Mouse (Mus musculus) ES-E14 (cell line): ENCODE data around the gene Hbb-bh2. TPM values are rescaled to one million over a fixed set of nuclear protein-coding genes. Genes with fewer than 3 reads are reported as not detected.
"Not testable (repeated sequence)": the region's sequence is repeated elsewhere in the genome, so short reads cannot be mapped to it uniquely, and the experiment has no call there.

Experiments
- DNase-seq: peaks from one replicate; pipeline ENCODE4 v3.0.0-alpha.2; 2013; ENCODE audit warnings: low read depth, low spot score
- H3K27ac ChIP-seq: 2 replicates; pipeline ENCODE4 v1.5.1; 2012; ENCODE audit warnings: low read depth, mild to moderate bottlenecking, low read length, moderate library complexity, mixed read lengths; ENCODE audit not compliant: poor library complexity, insufficient read depth, severe bottlenecking
- H3K36me3 ChIP-seq: 2 replicates; pipeline ENCODE4 v1.6.1; 2012; ENCODE audit warnings: mild to moderate bottlenecking, low read length, moderate library complexity, mixed read lengths; ENCODE audit not compliant: control insufficient read depth, poor library complexity, insufficient read depth, severe bottlenecking
- H3K4me1 ChIP-seq, 2 experiments: fragments of 150-350 bp in 1 of 2; sonication (generic) in 1 of 2; 2 replicates each; pipeline ENCODE4 v1.6.1; 2012; ENCODE audit warnings: low read length in 2 of 2, mild to moderate bottlenecking in 1 of 2, mixed read lengths in 1 of 2; ENCODE audit not compliant: control insufficient read depth in 2 of 2, insufficient read depth in 2 of 2, poor library complexity in 1 of 2
- H3K4me3 ChIP-seq, 2 experiments: fragments of 150-350 bp in 1 of 2; sonication (generic) in 1 of 2; 2 replicates each; pipeline ENCODE4 v1.5.1; 2012; ENCODE audit warnings: low read length in 2 of 2, low read depth in 1 of 2, mild to moderate bottlenecking in 1 of 2, mixed read lengths in 1 of 2; ENCODE audit not compliant: insufficient read depth in 1 of 2, poor library complexity in 1 of 2, severe bottlenecking in 1 of 2
- H3K9ac ChIP-seq: 2 replicates; pipeline ENCODE4 v1.6.1; 2012; ENCODE audit warnings: low read depth, mild to moderate bottlenecking, low read length, mixed read lengths; ENCODE audit not compliant: poor library complexity, insufficient read depth, severe bottlenecking
- H3K9me3 ChIP-seq: fragments of 150-350 bp; sonication (generic); 2 replicates; pipeline ENCODE4 v1.6.1; 2012; ENCODE audit warnings: low read depth, mild to moderate bottlenecking, low read length; ENCODE audit not compliant: control insufficient read depth, insufficient read depth
- CHD2 ChIP-seq: IDR thresholded peaks from 2 replicates; pipeline ENCODE4 v1.6.1; 2014; ENCODE audit warnings: mild to moderate bottlenecking, low read depth, low read length, inconsistent platforms
- HCFC1 ChIP-seq: IDR thresholded peaks from 2 replicates; pipeline ENCODE4 v1.6.1; 2012; ENCODE audit warnings: low read length, inconsistent platforms, borderline replicate concordance; ENCODE audit not compliant: insufficient read depth
- MAFK ChIP-seq: IDR thresholded peaks from 2 replicates; pipeline ENCODE4 v1.6.1; 2014; ENCODE audit warnings: mild to moderate bottlenecking, low read depth, low read length, inconsistent platforms; ENCODE audit not compliant: insufficient read depth
- ZC3H11A ChIP-seq: IDR thresholded peaks from 2 replicates; pipeline ENCODE4 v1.6.1; 2012; ENCODE audit warnings: low read depth, mild to moderate bottlenecking, inconsistent platforms, low read length, borderline replicate concordance
- ZNF384 ChIP-seq: IDR thresholded peaks from 2 replicates; pipeline ENCODE4 v1.6.1; 2012; ENCODE audit warnings: low read depth, low read length, inconsistent platforms
- in situ Hi-C, 2 experiments: fragments of 600-800 bp; cut with MboI; formaldehyde crosslinking; loops; one replicate each; pipeline ENCODE4 v1.15.1; 2025; ENCODE audit warnings: low sequenced_read_pairs in 2 of 2, inconsistent platforms in 1 of 2; ENCODE audit not compliant: unreplicated experiment in 2 of 2
- total RNA-seq: library from RNA; depleted of rRNA; stranded (reverse); fragments of 300-350 nt; gene quantifications from 2 replicates; pipeline ENCODE4 v1.2.3, GENCODE M21; 2012

Gene Hbb-bh2
- total RNA-seq, 1 experiment, result not detected

DNA sequence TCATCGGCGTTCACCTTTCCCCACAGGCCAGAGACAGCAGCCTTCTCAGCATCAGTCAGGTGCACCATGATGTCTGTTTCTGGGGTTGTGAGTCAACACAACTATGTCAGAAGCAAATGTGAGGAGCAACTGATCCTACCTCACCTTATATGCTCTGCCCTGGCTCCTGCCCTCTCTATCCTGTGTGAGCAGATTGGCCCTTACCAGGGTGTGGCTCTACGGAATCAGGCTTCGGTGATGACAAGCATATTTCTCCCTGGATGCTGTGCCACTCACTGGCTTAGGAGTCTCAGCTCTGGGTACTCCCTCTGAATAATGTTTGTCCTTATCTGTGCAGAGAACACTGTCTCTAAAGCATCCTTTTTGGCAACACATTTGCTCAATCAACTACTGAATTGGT is 12.5 kb downstream of the Hbb-bh2 start, which contains the start of gene Hbb-bs:
Gene Hbb-bs (minus strand): TSS at position 289 of the 400 bp plus-strand sequence.
- Histone ChIP-seq H3K27ac (no peak within 1 kb of the TSS), H3K9ac (no peak within 1 kb of the TSS), H3K4me3 (no peak within 1 kb of the TSS), H3K4me1 (no peaks in the 10 kb centered on the region), H3K36me3 (no peaks in the 10 kb centered on the region), H3K9me3 (no peaks in the 10 kb centered on the region)
- no peak for TF ChIP-seq MAFK
- no peak for TF ChIP-seq ZC3H11A
- TF ChIP-seq HCFC1, result no peak
- TF ChIP-seq CHD2, result no peak
- no peak for TF ChIP-seq ZNF384
- DNase-seq, result no peak
- in situ Hi-C loops, result no loop called here

DNA sequence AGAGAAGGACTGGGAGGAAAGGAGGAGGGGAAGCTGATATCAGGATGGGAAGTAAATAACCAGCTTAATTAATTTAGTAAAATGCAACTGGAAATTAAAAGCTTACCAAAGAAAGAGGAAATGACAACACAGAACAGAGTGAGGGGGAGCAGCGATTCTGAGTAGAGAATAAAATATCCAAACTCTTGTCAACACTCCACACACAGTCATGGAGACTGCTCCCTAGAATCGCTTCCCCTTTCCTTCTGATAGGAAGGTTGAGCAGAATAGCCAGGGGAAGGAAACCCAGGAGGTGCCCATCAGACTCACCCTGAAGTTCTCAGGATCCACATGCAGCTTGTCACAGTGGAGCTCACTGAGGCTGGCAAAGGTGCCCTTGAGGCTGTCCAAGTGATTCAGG is 13.2 kb downstream of the Hbb-bh2 start:
- H3K36me3 ChIP-seq, H3K9ac ChIP-seq, H3K27ac ChIP-seq, H3K4me3 ChIP-seq, DNase-seq, H3K9me3 ChIP-seq, in situ Hi-C loops, H3K4me1 ChIP-seq: not testable (repeated sequence)

DNA sequence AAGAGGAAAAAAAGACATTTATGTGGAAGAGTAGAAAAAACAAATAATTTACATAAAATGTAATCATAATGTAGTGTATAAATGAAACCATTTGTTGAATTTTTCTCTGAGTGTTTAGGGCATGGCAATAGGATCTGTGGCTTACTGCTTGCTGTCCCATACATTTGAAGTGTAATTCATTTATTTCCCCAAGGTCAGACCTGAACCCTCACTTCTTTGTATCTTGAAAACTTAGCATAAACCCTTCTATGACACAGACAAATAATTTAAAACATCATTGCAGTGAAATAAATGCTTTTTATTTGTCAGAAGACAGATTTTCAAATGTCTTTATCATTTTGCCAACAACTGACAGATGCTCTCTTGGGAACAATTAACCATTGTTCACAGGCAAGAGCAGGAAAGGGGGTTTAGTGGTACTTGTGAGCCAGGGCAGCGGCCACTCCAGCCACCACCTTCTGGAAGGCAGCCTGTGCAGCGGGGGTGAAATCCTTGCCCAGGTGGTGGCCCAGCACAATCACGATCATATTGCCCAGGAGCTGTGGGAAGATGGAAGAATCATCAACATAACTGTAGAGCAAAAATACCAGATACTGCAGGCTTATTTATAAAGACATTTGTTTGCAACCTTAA is 13.9 kb downstream of the Hbb-bh2 start:
- no peak overlapping the region for H3K4me3 ChIP-seq
- H3K9ac ChIP-seq, result no peak overlapping the region
- H3K36me3 ChIP-seq, result no peaks in the 10 kb centered on the region
- H3K27ac ChIP-seq, result no peak overlapping the region
- TF ChIP-seq ZNF384 (no peak), ZC3H11A (no peak), HCFC1 (no peak), CHD2 (no peak), MAFK (no peak)
- H3K9me3 ChIP-seq, result no peaks in the 10 kb centered on the region
- in situ Hi-C loops, result no loop called here
- no peaks in the 10 kb centered on the region for H3K4me1 ChIP-seq
- DNase-seq, result no peak

DNA sequence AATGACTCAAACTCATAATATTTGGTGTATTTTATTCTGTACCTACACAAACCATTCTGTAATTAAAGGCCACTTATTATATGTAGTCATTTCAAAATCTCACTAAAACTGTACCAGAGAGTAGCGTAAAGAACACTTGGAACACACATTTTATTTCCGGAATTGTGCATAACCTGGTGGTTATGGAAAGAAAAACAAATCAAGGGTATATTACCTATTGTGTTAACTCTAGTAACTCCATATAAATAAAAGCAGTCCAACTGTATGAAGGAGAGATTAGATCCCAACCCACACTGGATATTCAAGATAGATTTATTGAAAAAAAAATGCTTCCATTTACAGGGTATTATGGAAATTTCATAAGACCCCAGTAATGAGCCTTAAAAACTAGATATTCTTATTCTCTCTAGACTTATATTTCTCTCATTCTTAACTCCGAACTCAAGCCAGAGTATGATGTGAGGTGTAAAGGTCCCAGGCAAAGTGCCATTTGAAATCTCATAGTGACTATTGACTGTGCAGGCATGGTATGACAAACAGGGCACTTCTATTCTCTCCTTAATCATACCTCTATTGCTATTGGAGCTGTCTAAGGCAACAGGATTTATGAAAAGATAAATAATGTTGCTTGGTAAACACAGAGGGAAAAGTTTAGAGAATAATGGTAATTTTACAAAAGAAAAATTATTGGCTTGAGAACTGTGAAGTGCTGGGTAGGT is 14.6 kb downstream of the Hbb-bh2 start:
- Histone ChIP-seq H3K36me3 (no peaks in the 10 kb centered on the region), H3K9ac (no peak overlapping the region), H3K4me1 (no peaks in the 10 kb centered on the region), H3K9me3 (no peaks in the 10 kb centered on the region), H3K27ac (no peak overlapping the region), H3K4me3 (no peak overlapping the region)
- in situ Hi-C loops, result no loop called here
- DNase-seq, result no peak
- no peak for TF ChIP-seq MAFK
- no peak for TF ChIP-seq ZC3H11A
- TF ChIP-seq HCFC1, result no peak
- no peak for TF ChIP-seq CHD2
- no peak for TF ChIP-seq ZNF384

DNA sequence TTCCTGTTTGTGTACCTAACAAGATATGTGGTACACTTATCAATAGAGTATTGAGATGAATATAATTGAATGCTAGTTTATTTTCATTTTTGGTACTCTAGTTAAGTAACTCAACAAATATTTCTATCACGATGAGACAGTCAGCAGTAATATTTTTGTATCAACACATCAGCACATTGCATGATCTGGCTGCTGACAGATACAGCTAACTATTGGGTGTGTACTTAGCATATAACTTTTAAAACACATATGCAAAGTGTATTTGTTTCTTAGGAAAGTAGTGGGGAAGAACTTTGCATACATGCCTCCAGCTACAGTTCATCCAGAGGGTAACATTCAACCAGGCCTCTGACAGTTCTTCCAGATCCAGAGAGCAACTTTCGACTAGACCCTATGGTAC is 15.7 kb downstream of the Hbb-bh2 start:
- Histone ChIP-seq H3K4me3 (no peak overlapping the region), H3K36me3 (no peaks in the 10 kb centered on the region), H3K27ac (no peak overlapping the region), H3K9ac (no peak overlapping the region), H3K4me1 (no peaks in the 10 kb centered on the region), H3K9me3 (no peaks in the 10 kb centered on the region)
- in situ Hi-C loops, result no loop called here
- DNase-seq, result no peak
- TF ChIP-seq CHD2, result no peak
- TF ChIP-seq ZC3H11A, result no peak
- TF ChIP-seq ZNF384, result no peak
- TF ChIP-seq HCFC1, result no peak

DNA sequence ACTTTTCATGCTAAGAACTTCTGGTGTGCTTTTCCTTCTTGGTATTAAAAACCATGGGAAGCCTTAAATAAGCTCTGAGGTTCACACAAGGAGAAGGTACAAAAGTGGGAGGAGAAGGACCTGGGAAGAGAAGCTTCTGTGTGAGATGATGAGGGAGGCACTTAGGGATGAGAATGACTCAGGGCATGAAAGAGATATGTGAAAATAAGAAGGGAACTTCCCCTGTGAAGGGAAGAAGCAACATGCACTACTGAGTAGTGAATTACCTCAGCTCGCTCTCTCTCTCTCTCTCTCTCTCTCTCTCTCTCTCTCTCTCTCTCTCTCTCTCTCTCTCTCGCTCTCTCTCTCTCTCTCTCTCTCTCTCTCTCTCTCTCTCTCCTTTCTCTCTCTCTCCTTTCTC is 25.2 kb downstream of the Hbb-bh2 start:
- DNase-seq, H3K9me3 ChIP-seq, H3K4me1 ChIP-seq, H3K27ac ChIP-seq, H3K36me3 ChIP-seq, in situ Hi-C loops, H3K4me3 ChIP-seq, H3K9ac ChIP-seq: not testable (repeated sequence)
